Comparison of ENCODE assay signal across 14 mouse cellular contexts in genomic region chr16:31975258-31975657, GRCm38 (mm10). TPM values are rescaled to one million over a fixed set of nuclear protein-coding genes. Genes with fewer than 3 reads are reported as not detected.
DNase-seq lines count a peak whose midpoint lies in the region.
"Had no signal": no experiment of that assay in that cellular context is flagged by ENCODE, and none has a peak within 500 bp of the region (broad histone marks: within the 10 kb centered on the region; RNA-seq: fewer than 3 reads in every experiment).

No protein-coding gene starts in this region.

- DNase-seq in adrenal gland, adult (ENCODE audit: inconsistent age in 2 of 2, low spot score in 1 of 2), result peak; percentile 48 to 51
- DNase-seq in adrenal gland, postnatal 10 days, result no peak
- peak; percentile 25 to 32 for DNase-seq in adrenal gland, postnatal 36 days
- no peak for DNase-seq in adrenal gland, adult 8-10 months
- peak; percentile 42 for DNase-seq in 416B (ENCODE audit: low read depth)
- DNase-seq: adrenal gland, postnatal 25 days; cerebellum, adult 11 months; cerebellum, adult 18-20 months; cerebellum, adult 8-10 months; cerebellum, adult 9-11 months; cerebellum, postnatal 14 days; cerebellum, postnatal 36 days; embryo, embryonic 11 days had no signal

RNA-seq across cellular contexts. Expression of gene Ncbp2, which starts 26.9 kb away (rescaled TPM):
- 10 to 100 TPM; 41.2 to 43.9 TPM for total RNA-seq in adrenal gland, postnatal 10 days (2021)
- total RNA-seq in adrenal gland, postnatal 36 days (2021), result 10 to 100 TPM; 52.8 to 57.9 TPM
- 10 to 100 TPM; 54.1 to 65.4 (median 62.4) TPM for total RNA-seq in adrenal gland, adult 8-10 months (2022)

RNA-seq across cellular contexts. Expression of gene 0610012G03Rik, which starts 27.0 kb away (rescaled TPM):
- 10 to 100 TPM; 55.0 to 58.8 TPM for total RNA-seq in adrenal gland, postnatal 10 days (2021)
- total RNA-seq in adrenal gland, postnatal 36 days (2021), result 10 to 100 TPM; 42.0 to 42.9 TPM
- 10 to 100 TPM; 29.1 to 39.8 (median 35.2) TPM for total RNA-seq in adrenal gland, adult 8-10 months (2022)

RNA-seq across cellular contexts. Expression of gene Senp5, which starts 27.8 kb away (rescaled TPM):
- 10 to 100 TPM; 22.0 to 22.8 TPM for total RNA-seq in adrenal gland, postnatal 10 days (2021)
- total RNA-seq in adrenal gland, postnatal 36 days (2021), result 10 to 100 TPM; 21.6 to 25.6 TPM
- total RNA-seq in adrenal gland, adult 8-10 months (2022), result 10 to 100 TPM; 23.8 to 28.2 (median 25.8) TPM

RNA-seq across cellular contexts. Expression of gene Pigz, which starts 41.6 kb away (rescaled TPM):
- 1 to 10 TPM in 1 of 2 experiments, under 1 TPM in 1; 0.48 to 1.6 TPM for total RNA-seq in adrenal gland, postnatal 10 days (2021)
- 1 to 10 TPM in 1 of 2 experiments, under 1 TPM in 1; 0.23 to 1.0 TPM for total RNA-seq in adrenal gland, postnatal 36 days (2021)
- 1 to 10 TPM in 2 of 4 experiments, under 1 TPM in 2; 0.66 to 2.1 (median 1.2) TPM for total RNA-seq in adrenal gland, adult 8-10 months (2022)
- total RNA-seq: adrenal gland, postnatal 25 days; common myeloid progenitor, adult 5-6 weeks had no signal

Comparison
In these comparisons a context has a peak if more than half of its experiments do, and no peak if none do; other contexts are left out.
1. DNase-seq: peak in adrenal gland, adult (2 of 2), adrenal gland, postnatal 36 days (2 of 2) and 416B (single experiment); none in adrenal gland, postnatal 10 days (single experiment) and adrenal gland, adult 8-10 months (single experiment).